Mouse (Mus musculus) regulatory T cell (primary cell): ENCODE results near the gene Hddc2.

Experiments
- in situ Hi-C: fragments of 300-600 bp; cut with MboI, MseI; formaldehyde crosslinking; loops from one replicate; pipeline ENCODE4 v1.15.1; 2025; ENCODE audit warnings: high pct_unique_total_duplicates

Hddc2 gene

GRCm38 (mm10) chr10:31312865-31313848 is at the start of gene Hddc2:
Hddc2 (plus strand) TSS chr10:31313383.
- in situ Hi-C loops: loop anchor here (5.0 to 25.0 kb wide), 4 partner anchors 598 to 1951 kb away; partner anchors contain the start of gene Rnf146

GRCm38 (mm10) chr10:31272738-31273137 is 40.4 kb upstream of the Hddc2 start:
- in situ Hi-C loops: no loop called here

DNA sequence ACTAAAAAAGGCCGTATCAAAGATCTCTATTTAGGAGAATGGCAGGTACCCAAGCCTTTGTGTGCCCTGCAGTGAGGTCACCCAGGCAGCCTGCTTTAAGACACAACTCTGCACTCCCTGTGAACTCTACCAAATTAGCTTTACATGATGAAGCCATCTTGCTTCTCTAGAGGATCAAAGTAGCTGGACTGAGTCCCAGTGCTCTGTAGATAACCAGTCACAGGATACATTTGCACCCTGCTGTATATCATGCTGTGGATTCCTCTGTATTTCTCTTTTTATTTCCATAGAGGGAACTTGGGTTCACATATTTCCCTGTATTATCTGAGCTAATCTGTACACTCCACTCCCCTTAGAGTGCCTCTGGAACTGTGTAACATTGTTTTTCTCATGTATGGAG is 40.0 kb upstream of the Hddc2 start:
- in situ Hi-C loops: no loop called here

DNA sequence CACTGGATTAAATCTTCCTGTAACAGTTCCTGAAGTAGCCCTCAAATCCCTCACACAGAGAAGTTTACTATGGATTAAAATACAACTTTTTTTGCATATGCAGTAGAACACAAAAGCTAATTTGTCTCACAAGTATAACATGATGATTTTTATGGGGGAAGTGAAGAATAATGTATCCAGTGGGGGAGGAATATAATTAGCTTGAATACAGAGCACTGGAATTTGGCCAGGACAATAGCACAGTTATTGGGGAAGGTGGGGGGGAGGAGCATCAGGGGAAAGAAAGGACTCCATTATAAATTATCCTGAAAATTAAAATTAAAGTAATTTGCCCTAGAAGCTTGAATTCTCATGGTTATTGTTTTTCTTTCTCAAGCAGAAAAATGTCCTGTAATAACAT is 25.4 kb upstream of the Hddc2 start:
- in situ Hi-C loops: no loop called here

GRCm38 (mm10) chr10:31288697-31289390 is 24.3 kb upstream of the Hddc2 start:
- in situ Hi-C loops: no loop called here

DNA sequence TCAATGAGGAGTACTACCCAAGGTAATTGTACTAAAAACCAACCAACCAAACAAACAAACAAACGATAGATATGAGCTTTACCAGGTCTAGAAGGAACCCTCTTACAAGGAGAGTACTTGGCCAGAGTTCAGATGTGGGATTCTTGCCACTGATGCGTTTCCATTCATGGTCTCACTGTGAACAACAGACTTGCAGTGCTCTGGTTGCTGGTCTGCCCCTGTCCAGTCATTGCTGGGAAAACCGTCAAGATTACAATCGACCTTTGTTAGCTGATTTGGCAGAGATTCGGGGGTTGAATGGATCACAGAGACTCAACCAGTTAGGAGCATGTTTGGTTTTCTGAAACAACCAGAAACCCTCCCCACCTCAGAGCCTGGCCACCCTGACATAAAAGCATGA is 17.5 kb upstream of the Hddc2 start:
- in situ Hi-C loops: no loop called here

DNA sequence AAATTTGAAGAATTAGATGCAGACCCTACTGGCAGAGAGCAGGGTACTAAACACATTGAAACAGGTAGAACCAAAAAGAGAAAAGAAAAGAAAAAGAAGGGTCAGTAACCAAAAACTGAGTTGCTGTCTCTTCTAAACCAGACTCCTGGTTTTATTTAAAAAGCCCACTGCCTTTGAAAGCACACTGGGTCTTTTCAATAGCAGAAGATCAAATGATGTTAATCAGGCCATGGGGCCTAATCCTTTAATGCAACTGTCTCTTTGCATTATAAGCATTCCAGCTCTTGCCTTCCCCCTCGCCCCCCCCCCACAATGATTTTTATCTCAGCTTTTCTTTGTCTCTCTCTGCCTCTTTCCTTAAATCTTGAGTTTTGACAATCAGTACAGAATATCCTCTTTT is 16.7 kb upstream of the Hddc2 start:
- in situ Hi-C loops: no loop called here

DNA sequence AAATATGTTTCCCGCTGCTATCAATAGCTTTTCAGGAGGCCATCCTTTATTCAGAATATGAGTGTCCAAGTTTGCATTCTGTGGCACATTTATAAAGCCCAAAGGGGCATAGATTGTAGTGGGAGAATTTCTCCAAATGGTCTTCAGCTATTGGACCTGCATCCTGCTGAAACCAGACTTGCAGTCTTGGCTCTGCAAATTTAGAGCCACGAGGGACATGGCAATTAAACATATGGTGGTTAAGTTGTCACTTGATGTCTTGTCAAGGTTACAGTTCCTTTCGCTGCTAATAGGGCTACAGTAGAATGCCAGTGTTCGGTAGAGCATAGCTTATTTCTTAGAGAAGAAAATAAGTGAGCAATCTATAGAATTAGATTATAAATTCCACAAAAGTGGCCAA is 16.1 kb upstream of the Hddc2 start:
- in situ Hi-C loops: no loop called here

GRCm38 (mm10) chr10:31298263-31298662 is 14.9 kb upstream of the Hddc2 start:
- in situ Hi-C loops: no loop called here

DNA sequence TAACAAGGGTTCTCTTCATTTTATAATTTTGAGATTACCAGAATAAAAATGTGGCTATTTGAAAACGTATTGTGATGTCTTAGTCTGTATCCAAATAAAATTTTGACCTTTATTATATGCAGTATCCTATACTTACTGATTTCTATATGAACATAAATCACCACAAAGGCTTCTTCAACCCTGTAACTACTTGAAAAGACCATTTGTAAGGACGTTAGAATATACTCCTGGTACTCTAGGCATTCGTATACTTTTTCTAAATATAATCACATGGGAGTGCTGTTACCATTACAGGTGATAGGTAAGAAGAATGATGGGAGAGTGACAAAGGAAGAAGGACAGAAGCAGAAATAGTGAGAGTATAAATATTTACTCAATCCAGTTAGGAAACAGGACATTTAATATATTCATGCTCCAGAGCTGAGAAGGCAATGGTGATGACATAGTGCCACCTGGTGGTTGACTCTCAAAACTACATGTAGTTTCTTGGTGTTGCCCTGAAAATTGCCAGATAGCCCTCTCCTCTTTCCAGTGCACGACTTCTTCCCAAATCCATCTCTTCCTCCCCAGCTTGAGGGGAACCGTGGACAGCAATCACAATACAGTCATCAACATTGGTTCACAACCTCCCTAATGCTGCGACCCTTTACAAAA is 14.1 kb upstream of the Hddc2 start:
- in situ Hi-C loops: no loop called here

- in situ Hi-C loops: loop anchor here (5.0 to 25.0 kb wide), 2 partner anchors 473 to 1938 kb away; partner anchors contain the start of gene Rnf146
These were observed 12.9 kb upstream of the Hddc2 start for GRCm38 (mm10) chr10:31300292-31300691.

DNA sequence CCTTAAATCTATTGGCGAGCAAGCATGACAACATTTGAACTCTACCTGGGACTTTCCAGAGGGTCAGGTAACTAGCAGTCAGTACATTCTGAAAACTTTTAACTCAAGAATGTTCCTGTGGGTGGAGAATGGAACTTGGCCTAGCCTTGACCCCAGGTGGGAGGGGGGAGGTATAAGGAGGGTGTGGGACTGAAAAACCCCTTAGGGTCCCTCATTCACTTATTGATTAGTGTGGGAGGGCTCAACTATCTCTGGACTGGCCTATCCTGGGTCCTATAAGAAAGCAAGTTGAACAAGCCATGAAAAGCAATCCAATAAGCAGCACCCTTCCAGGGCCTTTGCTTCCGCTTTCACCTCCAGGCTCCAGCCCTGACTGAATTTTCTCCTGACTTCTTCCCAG is 9.7 kb upstream of the Hddc2 start:
- in situ Hi-C loops: loop anchor here (5.0 to 25.0 kb wide), 2 partner anchors 476 to 1941 kb away; partner anchors contain the start of gene Rnf146

DNA sequence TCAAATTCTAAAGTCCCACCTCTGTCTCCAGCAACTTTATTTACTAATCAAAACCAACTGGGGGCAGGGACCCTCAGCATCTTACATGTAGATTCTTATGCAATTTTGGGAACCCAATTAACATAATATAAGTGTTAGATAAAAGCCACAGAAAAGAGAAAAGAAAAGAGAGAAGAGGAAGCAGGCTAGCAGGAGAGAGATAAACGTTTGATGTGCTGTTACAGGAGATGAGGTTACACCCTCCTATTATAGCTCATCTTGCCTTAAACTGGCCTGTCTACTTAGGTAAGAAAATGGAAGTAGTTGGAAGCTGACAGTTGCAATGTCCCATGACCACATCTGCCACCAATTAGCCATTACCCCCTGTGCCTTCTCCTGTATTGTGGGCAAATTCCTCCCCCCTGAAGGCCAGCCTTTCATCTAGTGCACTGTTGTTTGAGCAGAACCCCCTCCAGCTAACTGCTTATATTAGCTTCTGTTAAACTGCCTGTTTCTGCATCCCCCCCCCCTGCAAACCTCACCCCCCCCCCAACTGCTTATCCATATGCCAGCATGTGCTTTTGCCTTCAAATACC is 6.1 kb upstream of the Hddc2 start:
- in situ Hi-C loops: loop anchor here (25.0 kb wide), 1 partner anchor 1945 kb away; the partner anchor contains the start of gene Rnf146

- in situ Hi-C loops: loop anchor here (10.0 to 25.0 kb wide), 3 partner anchors 604 to 1956 kb away; partner anchors contain the start of gene Rnf146
These were observed 5.3 kb downstream of the Hddc2 start for GRCm38 (mm10) chr10:31318491-31318890.

DNA sequence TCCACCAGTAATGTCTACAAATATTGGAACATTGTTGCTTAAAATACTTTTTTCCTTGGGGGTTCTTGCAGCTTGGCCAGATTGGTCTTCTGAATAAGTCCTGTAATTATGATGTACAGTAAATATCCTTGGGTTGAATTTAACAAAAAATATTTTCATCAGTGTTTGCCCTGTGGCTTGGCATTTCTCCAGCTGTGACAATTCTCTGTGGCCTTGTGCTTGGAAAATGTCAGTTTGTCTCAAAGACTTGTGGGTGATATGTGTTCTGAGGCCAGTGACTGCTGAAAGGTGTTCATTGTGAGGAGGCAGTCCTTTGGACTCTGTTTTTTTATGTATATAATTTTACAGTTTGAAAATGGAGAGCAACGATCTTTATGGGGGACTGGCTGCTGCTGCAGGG is 16.3 kb downstream of the Hddc2 start:
- in situ Hi-C loops: loop anchor here (5.0 kb wide), 1 partner anchor 63 kb away; no protein-coding TSS in a partner anchor

DNA sequence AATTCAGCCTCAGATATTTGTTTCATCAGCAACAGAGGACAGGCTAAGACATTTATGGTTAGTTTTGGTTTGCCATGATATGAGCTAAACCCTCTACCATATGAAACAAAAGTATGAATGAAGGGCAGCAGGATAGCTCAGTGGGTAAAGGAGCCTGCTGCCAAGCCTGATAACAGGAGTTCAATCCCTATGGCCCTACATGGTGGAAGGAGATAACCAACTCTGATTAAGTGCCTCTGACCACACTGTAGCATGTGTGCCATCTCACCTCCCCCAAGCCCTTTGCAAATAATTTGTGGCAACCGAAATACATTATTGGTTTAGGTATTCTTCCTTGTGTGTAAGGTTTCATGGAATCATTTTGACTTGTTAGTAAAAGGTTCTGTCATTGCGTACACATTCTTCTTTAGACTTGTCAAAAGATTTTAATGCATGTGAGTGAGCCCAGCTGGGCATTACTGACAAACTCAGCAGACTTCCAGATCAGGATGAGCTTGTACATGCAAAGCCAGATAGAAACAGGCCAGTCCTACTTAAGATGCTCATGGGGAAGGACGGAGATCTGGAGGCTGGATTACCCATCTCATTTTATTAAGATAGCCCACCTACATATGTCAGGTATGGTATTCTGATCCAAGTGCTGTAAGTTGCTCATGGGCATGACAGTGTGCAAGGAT is 17.2 kb downstream of the Hddc2 start:
- in situ Hi-C loops: loop anchor here (10.0 kb wide), 1 partner anchor 1974 kb away; no protein-coding TSS in a partner anchor

DNA sequence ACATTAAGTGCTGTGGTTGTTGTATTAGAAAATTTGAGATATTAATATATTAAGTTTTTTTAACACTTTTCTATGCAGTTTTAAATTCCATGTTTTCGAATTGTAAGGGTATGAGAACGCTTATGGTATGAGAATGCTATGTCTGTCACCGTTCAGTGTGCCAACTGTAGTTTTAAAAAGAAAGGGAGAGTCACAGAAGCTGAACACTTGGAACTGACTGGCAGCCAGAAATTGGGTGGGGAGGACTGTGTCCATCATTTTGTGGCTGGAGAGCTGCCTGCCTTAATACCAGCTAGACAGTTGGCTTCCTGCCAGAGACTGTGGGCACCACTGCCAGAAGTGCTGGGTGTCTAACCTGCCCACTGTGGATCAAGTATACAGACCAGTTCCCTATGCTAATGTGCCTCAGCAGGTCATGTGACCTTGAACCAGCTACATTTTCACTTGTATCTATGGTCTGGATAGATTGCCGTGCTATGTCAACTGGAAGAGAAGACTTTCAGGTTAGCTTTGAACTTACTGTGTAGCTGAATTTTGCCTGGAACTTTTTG is 18.1 kb downstream of the Hddc2 start:
- in situ Hi-C loops: loop anchor here (10.0 kb wide), 1 partner anchor 1974 kb away; no protein-coding TSS in a partner anchor

- in situ Hi-C loops: loop anchor here (10.0 kb wide), 1 partner anchor 1968 kb away; no protein-coding TSS in a partner anchor
These were observed 23.2 kb downstream of the Hddc2 start for GRCm38 (mm10) chr10:31336432-31336831.

- in situ Hi-C loops: no loop called here
These were observed 33.2 kb downstream of the Hddc2 start for GRCm38 (mm10) chr10:31346401-31346800.

GRCm38 (mm10) chr10:31351056-31351455 is 37.9 kb downstream of the Hddc2 start:
- in situ Hi-C loops: no loop called here
